Mouse (Mus musculus): Measurements from ENCODE around the gene Hnrnpll. TPM values are rescaled to one million over a fixed set of nuclear protein-coding genes. Genes with fewer than 3 reads are reported as not detected.

Gene Hnrnpll
- polyA plus RNA-seq (2017; shearing (Covaris generic)): 10 to 100 TPM; 22.2 to 32.4 TPM

- ATAC-seq: peak; percentile 83
Observed at GRCm38 (mm10) chr17:80061783-80062619, at the start of gene Hnrnpll. Gene Hnrnpll, minus strand, starts transcription at chr17:80062334.

- ATAC-seq: peak; percentile 84
Observed at GRCm38 (mm10) chr17:80105348-80105978, 43.3 kb upstream of the Hnrnpll start.

- ATAC-seq: no peak
Observed at GRCm38 (mm10) chr17:80099823-80100222, 37.7 kb upstream of the Hnrnpll start.

- no peak for ATAC-seq
Observed at GRCm38 (mm10) chr17:80097221-80097620, 35.1 kb upstream of the Hnrnpll start.

GRCm38 (mm10) chr17:80096720-80097114 lies 34.6 kb upstream of the Hnrnpll start:
- ATAC-seq: no peak

- peak; percentile 54 for ATAC-seq
Observed at GRCm38 (mm10) chr17:80096043-80096719, 34.0 kb upstream of the Hnrnpll start.

GRCm38 (mm10) chr17:80095254-80095899 lies 33.2 kb upstream of the Hnrnpll start:
- no peak for ATAC-seq

- ATAC-seq: no peak
Observed at GRCm38 (mm10) chr17:80091879-80092549, 29.9 kb upstream of the Hnrnpll start.

GRCm38 (mm10) chr17:80090551-80090950 lies 28.4 kb upstream of the Hnrnpll start:
- no peak for ATAC-seq

GRCm38 (mm10) chr17:80088168-80088567 lies 26.0 kb upstream of the Hnrnpll start:
- no peak for ATAC-seq

- no peak for ATAC-seq
Observed at GRCm38 (mm10) chr17:80086591-80086990, 24.5 kb upstream of the Hnrnpll start.

- no peak for ATAC-seq
Observed at GRCm38 (mm10) chr17:80084424-80084823, 22.3 kb upstream of the Hnrnpll start.

GRCm38 (mm10) chr17:80083223-80083622 lies 21.1 kb upstream of the Hnrnpll start:
- ATAC-seq: no peak

- no peak for ATAC-seq
Observed at GRCm38 (mm10) chr17:80078726-80079125, 16.6 kb upstream of the Hnrnpll start.

- peak; percentile 50 for ATAC-seq
Observed at GRCm38 (mm10) chr17:80067257-80067656, 5.1 kb upstream of the Hnrnpll start.

- no peak for ATAC-seq
Observed at GRCm38 (mm10) chr17:80063840-80064495, 1.8 kb upstream of the Hnrnpll start.

- no peak for ATAC-seq
Observed at GRCm38 (mm10) chr17:80063386-80063785, 1.3 kb upstream of the Hnrnpll start.

- peak; percentile 11 for ATAC-seq
Observed at GRCm38 (mm10) chr17:80062620-80063010, 481 bp upstream of the Hnrnpll start.

GRCm38 (mm10) chr17:80060828-80061782 lies 1.0 kb downstream of the Hnrnpll start:
- ATAC-seq: peak; percentile 14

GRCm38 (mm10) chr17:80060151-80060550 lies 2.0 kb downstream of the Hnrnpll start:
- no peak for ATAC-seq

All from activated CD4-positive, CD25-positive, alpha-beta regulatory T cell, adult 4 months (primary cell).